Mouse (Mus musculus) heart, embryonic 10.5 days (tissue): Measurements from ENCODE around the gene Tfec. TPM values are rescaled to one million over a fixed set of nuclear protein-coding genes. Genes with fewer than 3 reads are reported as not detected.

Experiments used
- DNase-seq: peaks from one replicate; pipeline ENCODE4 v3.0.0-alpha.2; 2017; ENCODE audit warnings: low spot score
- H3K27ac ChIP-seq: fragments of 300-500 bp; sonication (generic); 2 replicates; pipeline ENCODE4 v1.5.1; 2016; ENCODE audit warnings: mild to moderate bottlenecking
- H3K27me3 ChIP-seq: fragments of 300-500 bp; sonication (generic); 2 replicates; pipeline ENCODE4 v1.6.1; 2016; ENCODE audit warnings: mild to moderate bottlenecking; ENCODE audit not compliant: poor library complexity, insufficient read depth, severe bottlenecking
- H3K36me3 ChIP-seq: fragments of 300-500 bp; sonication (generic); 2 replicates; pipeline ENCODE4 v1.6.1; 2016; ENCODE audit warnings: mild to moderate bottlenecking, moderate library complexity
- H3K4me1 ChIP-seq: fragments of 300-500 bp; sonication (generic); 2 replicates; pipeline ENCODE4 v1.6.1; 2016; ENCODE audit warnings: mild to moderate bottlenecking
- H3K4me3 ChIP-seq: fragments of 300-500 bp; sonication (generic); 2 replicates; pipeline ENCODE4 v1.5.1; 2016; ENCODE audit warnings: mild to moderate bottlenecking, moderate library complexity
- H3K9me3 ChIP-seq: fragments of 300-500 bp; sonication (generic); 2 replicates; pipeline ENCODE4 v1.6.1; 2016; ENCODE audit warnings: mild to moderate bottlenecking, moderate library complexity
- WGBS: fragments of 180-500 bp; shearing (Covaris S2); methylation state at CpG from one replicate; pipeline ENCODE4 v1.1.7; 2016; 5-methylcytosine and 5-hydroxymethylcytosine counted together
- polyA plus RNA-seq: library from polyadenylated mRNA; unstranded; fragments of >200 nt; fragmentation: Nextera tagmentation; extraction: Ambion mirVana; gene quantifications from 2 replicates; pipeline ENCODE4 v1.2.1, GENCODE M21; 2016

The Tfec gene
- 0.18 and 1.1 TPM in 2 replicates for polyA plus RNA-seq

- WGBS = 75% methylated on average over 7 of the region's 7 CpGs
- H3K4me1 ChIP-seq = no peaks in the 10 kb centered on the region
- no peak within 1 kb of the TSS for H3K4me3 ChIP-seq
- no peaks in the 10 kb centered on the region for H3K27me3 ChIP-seq
- H3K9me3 ChIP-seq = no peaks in the 10 kb centered on the region
- DNase-seq = no peak
- no peaks in the 10 kb centered on the region for H3K36me3 ChIP-seq
- no peak within 1 kb of the TSS for H3K27ac ChIP-seq
These were observed at the start of gene Tfec for GRCm38 (mm10) chr6:16898251-16898862. Gene Tfec, minus strand, starts transcription at chr6:16898441.

DNA sequence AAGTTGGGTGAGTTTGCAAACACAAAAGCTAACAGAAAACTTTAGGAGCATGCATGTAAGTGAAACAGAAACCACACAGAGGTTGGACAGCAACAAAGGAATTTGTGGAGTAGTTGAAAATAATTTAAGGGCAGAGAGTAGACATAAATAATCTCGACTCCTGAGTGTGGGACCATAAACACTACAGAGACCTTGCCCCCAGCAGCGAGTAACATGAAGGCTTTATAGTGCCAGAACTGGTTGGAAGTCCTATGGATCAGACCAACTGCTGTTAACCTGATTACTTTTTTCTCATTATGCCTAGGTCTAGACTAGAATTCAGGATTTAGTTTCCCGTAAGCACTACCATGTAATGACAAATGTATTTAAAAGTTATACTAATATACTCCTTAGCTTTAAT is 49.6 kb upstream of the Tfec start:
- Histone ChIP-seq H3K4me1 (no peaks in the 10 kb centered on the region), H3K9me3 (no peaks in the 10 kb centered on the region), H3K36me3 (no peaks in the 10 kb centered on the region), H3K27me3 (no peaks in the 10 kb centered on the region), H3K27ac (no peak overlapping the region), H3K4me3 (no peak overlapping the region)
- no peak for DNase-seq
- 76% methylated on average over 3 of the region's 3 CpGs for WGBS

DNA sequence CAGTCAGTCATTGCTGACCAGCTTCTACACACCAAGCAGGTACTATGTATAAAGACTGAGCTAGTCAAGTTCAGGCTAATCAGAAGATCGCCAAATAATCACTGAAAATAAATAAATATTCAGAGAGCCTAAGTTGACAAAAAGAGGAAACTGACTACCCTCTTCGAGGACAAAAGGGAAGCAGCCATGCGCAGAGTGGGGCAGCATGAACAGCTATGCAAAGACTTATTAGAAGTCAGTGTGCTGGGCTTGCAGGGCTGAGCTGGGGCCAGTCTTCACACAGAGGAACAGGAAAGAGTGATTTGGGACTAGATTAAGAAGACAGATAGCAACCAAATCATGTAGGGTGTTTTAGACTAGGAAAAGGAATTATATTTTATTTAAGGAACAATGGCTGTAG is 45.3 kb upstream of the Tfec start:
- Histone ChIP-seq H3K36me3 (no peaks in the 10 kb centered on the region), H3K27me3 (no peaks in the 10 kb centered on the region), H3K9me3 (no peaks in the 10 kb centered on the region), H3K27ac (no peak overlapping the region), H3K4me1 (no peaks in the 10 kb centered on the region), H3K4me3 (no peak overlapping the region)
- 73% methylated on average over 3 of the region's 3 CpGs for WGBS
- DNase-seq = no peak

GRCm38 (mm10) chr6:16942433-16942832 is 44.2 kb upstream of the Tfec start:
- 66% methylated on average over 4 of the region's 4 CpGs for WGBS
- DNase-seq = no peak
- no peaks in the 10 kb centered on the region for H3K36me3 ChIP-seq

GRCm38 (mm10) chr6:16931059-16931458 is 32.8 kb upstream of the Tfec start:
- Histone ChIP-seq H3K27me3 (no peaks in the 10 kb centered on the region), H3K36me3 (no peaks in the 10 kb centered on the region), H3K27ac (no peak overlapping the region), H3K4me3 (no peak overlapping the region), H3K4me1 (no peaks in the 10 kb centered on the region), H3K9me3 (no peaks in the 10 kb centered on the region)
- DNase-seq = no peak
- 82% methylated on average over 6 of the region's 6 CpGs for WGBS

More at GRCm38 (mm10) chr6:16942433-16942832, 44.2 kb upstream of the Tfec start:
- Histone ChIP-seq H3K27me3 (no peaks in the 10 kb centered on the region), H3K27ac (no peak overlapping the region), H3K4me1 (no peaks in the 10 kb centered on the region), H3K4me3 (no peak overlapping the region), H3K9me3 (no peaks in the 10 kb centered on the region)

DNA sequence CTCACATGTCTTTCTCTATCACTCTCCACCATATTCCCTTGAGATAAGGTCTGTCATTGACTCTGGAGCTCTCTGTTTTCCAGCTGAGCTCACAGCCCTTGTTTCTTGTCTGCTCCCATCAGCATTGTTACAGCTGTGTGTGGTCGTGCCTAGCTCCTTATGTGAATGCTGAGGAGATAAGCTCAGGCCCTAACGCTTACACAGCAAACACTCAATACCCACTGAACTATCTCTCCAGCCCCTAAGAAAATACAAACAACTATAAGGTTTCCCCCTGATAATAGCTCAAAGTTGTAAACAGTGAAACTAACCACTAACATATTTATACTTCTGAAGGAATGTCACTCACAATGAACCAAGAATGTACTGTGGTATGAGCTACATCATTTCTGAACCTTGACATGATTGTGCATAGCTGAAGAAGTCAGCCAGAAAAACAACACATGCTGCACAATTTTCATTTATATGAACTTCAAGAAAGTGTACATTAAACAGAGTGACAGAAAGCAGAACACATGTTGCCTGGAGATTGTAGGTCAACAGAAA is 21.9 kb upstream of the Tfec start:
- Histone ChIP-seq H3K9me3 (no peaks in the 10 kb centered on the region), H3K36me3 (no peaks in the 10 kb centered on the region), H3K27me3 (no peaks in the 10 kb centered on the region), H3K4me3 (no peak overlapping the region), H3K27ac (no peak overlapping the region), H3K4me1 (0 out of 2 replicates have a peak, but pooled peaks cover 4% of the 10 kb centered on the region)
- WGBS = 9% methylated on average over 2 of the region's 2 CpGs
- DNase-seq = no peak

- H3K27ac ChIP-seq = no peak overlapping the region
- no peaks in the 10 kb centered on the region for H3K4me1 ChIP-seq
- WGBS = 53% methylated on average over 5 of the region's 5 CpGs
- H3K27me3 ChIP-seq = no peaks in the 10 kb centered on the region
- no peak for DNase-seq
- no peaks in the 10 kb centered on the region for H3K9me3 ChIP-seq
- H3K36me3 ChIP-seq = no peaks in the 10 kb centered on the region
- no peak overlapping the region for H3K4me3 ChIP-seq
These were observed 6.4 kb downstream of the Tfec start for GRCm38 (mm10) chr6:16891819-16892218.

- Histone ChIP-seq H3K4me1 (no peaks in the 10 kb centered on the region), H3K9me3 (no peaks in the 10 kb centered on the region), H3K36me3 (no peaks in the 10 kb centered on the region), H3K27ac (no peak overlapping the region), H3K27me3 (no peaks in the 10 kb centered on the region), H3K4me3 (no peak overlapping the region)
- WGBS = 64% methylated on average over 5 of the region's 5 CpGs
- DNase-seq = no peak
These were observed 14.5 kb downstream of the Tfec start for GRCm38 (mm10) chr6:16883537-16884307.

DNA sequence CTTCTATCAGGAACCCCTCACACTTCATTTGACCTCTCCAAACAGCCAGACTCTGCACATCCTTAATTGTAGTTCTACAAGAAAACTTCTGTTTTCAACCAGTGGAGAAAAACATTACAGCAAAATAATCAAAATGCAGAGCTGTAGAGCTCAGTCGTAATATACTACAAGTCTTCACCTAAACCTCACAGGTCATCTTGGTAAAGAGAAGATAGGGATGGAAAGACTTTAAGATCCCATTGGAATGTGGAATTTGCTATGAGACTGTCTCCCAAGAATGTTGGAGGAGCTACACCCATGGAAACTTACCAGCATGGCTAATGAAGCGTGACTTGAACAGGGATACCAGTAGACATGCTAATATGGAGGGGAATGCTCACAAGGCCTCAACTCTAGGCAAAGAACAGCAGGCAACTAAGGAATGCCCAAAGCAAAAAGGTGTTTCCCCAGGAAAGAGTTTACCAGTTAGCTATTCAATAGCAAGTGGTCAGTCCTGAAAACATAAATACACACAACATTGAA is 24.2 kb downstream of the Tfec start:
- H3K36me3 ChIP-seq = no peaks in the 10 kb centered on the region
- no peak overlapping the region for H3K4me3 ChIP-seq
- WGBS = 84% methylated on average over 2 of the region's 2 CpGs
- no peak overlapping the region for H3K27ac ChIP-seq
- no peaks in the 10 kb centered on the region for H3K4me1 ChIP-seq
- no peak for DNase-seq
- H3K27me3 ChIP-seq = no peaks in the 10 kb centered on the region
- H3K9me3 ChIP-seq = no peaks in the 10 kb centered on the region

- WGBS = 36% methylated on average over 2 of the region's 2 CpGs
- no peak overlapping the region for H3K4me3 ChIP-seq
- H3K36me3 ChIP-seq = no peaks in the 10 kb centered on the region
- H3K4me1 ChIP-seq = no peaks in the 10 kb centered on the region
- H3K27me3 ChIP-seq = no peaks in the 10 kb centered on the region
- no peak for DNase-seq
- H3K9me3 ChIP-seq = no peaks in the 10 kb centered on the region
- no peak overlapping the region for H3K27ac ChIP-seq
These were observed 28.2 kb downstream of the Tfec start for GRCm38 (mm10) chr6:16870067-16870466.

DNA sequence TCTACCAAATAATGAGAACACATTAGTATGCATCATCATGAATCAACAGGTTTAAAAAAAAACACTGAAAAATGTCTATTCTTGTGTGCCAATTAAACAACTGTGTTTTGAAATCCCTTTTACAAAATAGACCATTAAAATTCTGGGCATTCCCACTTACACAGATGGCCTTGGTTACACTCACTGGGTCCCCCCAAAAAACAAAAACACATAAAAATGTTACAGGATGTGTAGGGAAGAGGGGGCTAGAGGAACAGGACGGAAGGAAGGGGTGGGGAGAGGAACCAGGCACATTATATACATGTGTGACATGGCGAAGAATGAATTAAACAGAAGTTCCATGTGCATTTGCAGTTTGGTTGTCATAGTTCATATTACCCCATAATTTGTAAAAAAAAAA is 29.9 kb downstream of the Tfec start:
- no peaks in the 10 kb centered on the region for H3K36me3 ChIP-seq
- H3K27ac ChIP-seq = no peak overlapping the region
- H3K4me3 ChIP-seq = no peak overlapping the region
- no peaks in the 10 kb centered on the region for H3K27me3 ChIP-seq
- H3K9me3 ChIP-seq = no peaks in the 10 kb centered on the region
- DNase-seq = no peak
- no peaks in the 10 kb centered on the region for H3K4me1 ChIP-seq
- WGBS = 73% methylated on average over 2 of the region's 2 CpGs

- 81% methylated on average over 6 of the region's 6 CpGs for WGBS
- Histone ChIP-seq H3K9me3 (no peaks in the 10 kb centered on the region), H3K27ac (no peak overlapping the region), H3K4me3 (no peak overlapping the region), H3K4me1 (no peaks in the 10 kb centered on the region), H3K27me3 (no peaks in the 10 kb centered on the region), H3K36me3 (no peaks in the 10 kb centered on the region)
- DNase-seq = no peak
These were observed 35.3 kb downstream of the Tfec start for GRCm38 (mm10) chr6:16862753-16863508.

- Histone ChIP-seq H3K27ac (no peak overlapping the region), H3K27me3 (no peaks in the 10 kb centered on the region), H3K36me3 (no peaks in the 10 kb centered on the region), H3K9me3 (no peaks in the 10 kb centered on the region), H3K4me3 (no peak overlapping the region), H3K4me1 (no peaks in the 10 kb centered on the region)
- WGBS = 80% methylated on average over 3 of the region's 3 CpGs
- DNase-seq = no peak
These were observed 36.2 kb downstream of the Tfec start for GRCm38 (mm10) chr6:16862050-16862449.
